Mouse (Mus musculus) embryonic fibroblast, embryonic 13.5 days (primary cell): ENCODE data around the gene Fkbp11. TPM values are rescaled to one million over a fixed set of nuclear protein-coding genes. Genes with fewer than 3 reads are reported as not detected.
"Not testable (repeated sequence)": the region's sequence is repeated elsewhere in the genome, so short reads cannot be mapped to it uniquely, and the experiment has no call there.

Experiments
- H3K27ac ChIP-seq: 2 replicates; pipeline ENCODE4 v1.5.1; 2012; ENCODE audit warnings: low read length, control low read depth, inconsistent platforms; ENCODE audit not compliant: insufficient read depth
- H3K4me1 ChIP-seq: 2 replicates; pipeline ENCODE4 v1.6.1; 2011; ENCODE audit warnings: low read length; ENCODE audit not compliant: control insufficient read depth, insufficient read depth
- H3K4me3 ChIP-seq: 2 replicates; pipeline ENCODE4 v1.5.1; 2011; ENCODE audit warnings: mild to moderate bottlenecking, control low read depth, low read length; ENCODE audit not compliant: insufficient read depth
- CTCF ChIP-seq: IDR thresholded peaks from 2 replicates; pipeline ENCODE4 v1.5.1; 2011; ENCODE audit warnings: mild to moderate bottlenecking, control low read depth, low read length, moderate library complexity, borderline replicate concordance; ENCODE audit not compliant: insufficient read depth
- POLR2A ChIP-seq: IDR thresholded peaks from 2 replicates; pipeline ENCODE4 v1.6.1; 2011; ENCODE audit warnings: low read depth, mild to moderate bottlenecking, control low read depth, low read length, moderate library complexity
- polyA plus RNA-seq: library from polyadenylated mRNA; stranded (reverse); fragments of >200 nt; gene quantifications from 2 replicates; pipeline ENCODE4 v1.2.4, GENCODE M21; 2011; ENCODE audit warnings: low read depth; ENCODE audit not compliant: missing spikeins, insufficient read length

The Fkbp11 gene
- polyA plus RNA-seq, 1 experiment: 48.6 TPM

DNA sequence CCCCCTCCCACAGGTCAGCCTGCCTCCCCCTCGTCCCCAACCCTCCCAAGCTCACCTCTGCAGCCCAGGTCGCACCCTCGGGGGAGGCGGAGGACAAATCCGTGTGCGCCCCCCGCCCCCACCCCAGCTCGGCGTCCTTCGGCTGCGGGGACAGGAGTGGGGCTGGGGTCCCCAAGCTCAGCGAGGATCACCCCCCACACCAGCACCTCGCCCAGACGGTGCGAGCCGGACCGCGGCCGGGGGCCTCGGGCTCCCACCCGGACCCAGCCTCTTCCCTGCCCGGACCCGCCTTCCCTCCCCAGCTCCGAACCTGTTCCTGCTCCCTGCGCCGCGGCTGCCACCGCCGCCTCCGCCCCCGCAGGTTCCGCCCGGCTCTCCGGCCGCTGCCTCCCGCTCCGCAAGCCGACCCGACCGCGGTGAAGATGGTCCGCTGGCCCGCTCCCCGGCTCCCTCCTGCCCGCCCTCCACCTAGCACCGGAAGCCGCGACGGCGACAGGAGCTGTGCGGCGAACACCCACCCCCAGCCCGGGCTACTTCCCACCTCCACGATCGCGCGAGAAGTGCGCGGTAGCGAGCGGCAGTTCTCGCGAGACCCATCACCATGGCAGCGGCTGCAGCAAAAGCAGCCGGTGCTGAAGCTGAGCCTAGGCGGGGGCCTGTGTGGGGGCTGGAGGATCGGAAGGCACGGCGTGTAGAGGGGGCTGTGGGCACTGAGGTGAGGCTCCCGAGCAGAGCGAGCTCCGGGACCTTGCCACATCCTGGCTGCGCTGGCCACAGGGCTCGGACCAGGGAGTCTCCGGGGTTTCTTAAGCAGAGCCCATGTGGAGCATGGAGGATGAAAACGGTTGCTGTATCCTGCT is 34.9 kb upstream of the Fkbp11 start, which contains the start of gene Arf3:
Gene Arf3, minus strand, starts transcription at position 545 of the 860 bp plus-strand sequence.
- Histone ChIP-seq H3K27ac (peak within 1 kb of the TSS; percentile 38; the same call in 1 of the 2 replicates), H3K4me3 (peak within 1 kb of the TSS; percentile 81), H3K4me1 (peaks cover 8% of the 10 kb centered on the region)
- TF ChIP-seq CTCF (no peak), POLR2A (peak; percentile 80)

GRCm38 (mm10) chr15:98762201-98762621 is 34.2 kb upstream of the Fkbp11 start:
- no peak for TF ChIP-seq CTCF
- peak; percentile 46 for TF ChIP-seq POLR2A
- H3K4me3 ChIP-seq: peak overlapping the region; percentile 81
- peaks cover 5% of the 10 kb centered on the region for H3K4me1 ChIP-seq
- no peak overlapping the region for H3K27ac ChIP-seq

- H3K4me3 ChIP-seq: no peak overlapping the region
- no peaks in the 10 kb centered on the region for H3K4me1 ChIP-seq
- H3K27ac ChIP-seq: no peak overlapping the region
- TF ChIP-seq POLR2A: no peak
- TF ChIP-seq CTCF: no peak
Measured at GRCm38 (mm10) chr15:98754125-98754524, 26.1 kb upstream of the Fkbp11 start.

- no peak overlapping the region for H3K27ac ChIP-seq
- H3K4me3 ChIP-seq: no peak overlapping the region
- no peak for TF ChIP-seq CTCF
- no peak for TF ChIP-seq POLR2A
Measured at GRCm38 (mm10) chr15:98753021-98753423, 25.0 kb upstream of the Fkbp11 start.

GRCm38 (mm10) chr15:98749093-98749492 is 21.1 kb upstream of the Fkbp11 start:
- Histone ChIP-seq H3K4me3 (no peak overlapping the region), H3K4me1 (peaks cover 20% of the 10 kb centered on the region), H3K27ac (no peak overlapping the region)
- TF ChIP-seq POLR2A (no peak), CTCF (no peak)

More at GRCm38 (mm10) chr15:98753021-98753423, 25.0 kb upstream of the Fkbp11 start:
- peaks cover 2% of the 10 kb centered on the region; the same call in 1 of the 2 replicates for H3K4me1 ChIP-seq

- Histone ChIP-seq H3K4me3 (no peak overlapping the region), H3K4me1 (peaks cover 20% of the 10 kb centered on the region), H3K27ac (no peak overlapping the region; the same call in 1 of the 2 replicates)
- TF ChIP-seq POLR2A (no peak), CTCF (no peak)
Measured at GRCm38 (mm10) chr15:98747296-98747695, 19.3 kb upstream of the Fkbp11 start.

GRCm38 (mm10) chr15:98746344-98746965 is 18.5 kb upstream of the Fkbp11 start:
- TF ChIP-seq CTCF: no peak
- no peak for TF ChIP-seq POLR2A
- Histone ChIP-seq H3K4me3 (no peak overlapping the region), H3K4me1 (peaks cover 20% of the 10 kb centered on the region), H3K27ac (peak overlapping the region; percentile 59)

- H3K4me3 ChIP-seq, H3K27ac ChIP-seq: not testable (repeated sequence)
- H3K4me1 ChIP-seq: peaks cover 20% of the 10 kb centered on the region
Measured at GRCm38 (mm10) chr15:98743863-98744262, 15.9 kb upstream of the Fkbp11 start.

DNA sequence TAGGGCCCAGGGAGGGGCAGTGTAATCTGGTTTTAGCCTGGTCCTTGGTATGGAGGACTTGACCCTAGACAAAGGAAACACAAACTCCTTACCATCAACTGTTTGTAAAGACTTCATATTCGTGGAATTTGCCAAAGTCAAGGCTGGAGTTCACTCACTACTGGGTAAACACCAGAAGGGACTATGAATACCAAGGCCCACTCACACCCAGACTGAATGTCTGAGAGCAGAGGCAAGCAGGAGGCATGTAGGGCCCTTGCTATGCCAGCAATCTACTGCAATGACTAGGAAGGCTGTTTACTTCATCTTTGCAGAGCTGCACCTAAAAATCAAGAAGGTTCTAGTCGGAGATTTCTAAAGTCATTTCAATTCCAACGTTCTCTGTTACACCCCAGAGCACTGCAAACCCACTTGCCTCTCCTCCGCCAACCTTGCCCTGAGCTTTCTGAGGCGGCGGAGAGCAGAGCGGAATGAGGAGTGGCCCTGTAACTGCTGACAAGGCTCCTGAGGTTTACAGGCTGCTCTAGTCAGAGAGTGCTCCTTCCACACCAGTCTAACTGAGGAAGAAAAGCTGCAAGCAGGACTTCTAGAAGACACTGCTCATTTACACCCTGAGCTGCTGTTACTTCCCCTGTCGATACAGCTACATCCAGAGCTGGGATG is 14.9 kb upstream of the Fkbp11 start:
- TF ChIP-seq POLR2A: no peak
- no peak for TF ChIP-seq CTCF
- no peak overlapping the region for H3K4me3 ChIP-seq
- H3K4me1 ChIP-seq: peaks cover 16% of the 10 kb centered on the region
- H3K27ac ChIP-seq: no peak overlapping the region
